Mouse (Mus musculus) olfactory bulb, adult 2 months (tissue): ENCODE measurements around the gene Nudt6.

Experiments used
- CTCF ChIP-seq: fragments of 200-500 bp; IDR thresholded peaks from 2 replicates; pipeline ENCODE4 v1.5.1; 2012; ENCODE audit warnings: low read depth, mild to moderate bottlenecking, low read length, moderate library complexity; ENCODE audit not compliant: insufficient read depth
- POLR2A ChIP-seq: fragments of 200-500 bp; IDR thresholded peaks from 2 replicates; pipeline ENCODE4 v1.6.1; 2012; ENCODE audit warnings: mild to moderate bottlenecking, low read depth, low read length, moderate library complexity; ENCODE audit not compliant: insufficient read depth

- TF ChIP-seq POLR2A (no peak), CTCF (no peak)
These were observed 48.2 kb upstream of the Nudt6 start for GRCm38 (mm10) chr3:37468170-37468569.
